Mouse (Mus musculus) C2C12 (cell line): Measurements from ENCODE around the gene Phf24. TPM values are rescaled to one million over a fixed set of nuclear protein-coding genes. Genes with fewer than 3 reads are reported as not detected.

Experiments
- H3K27me3 ChIP-seq: one replicate; pipeline ENCODE4 v1.6.1; 2011; ENCODE audit not compliant: control insufficient read depth, insufficient read depth, insufficient read length
- H3K36me3 ChIP-seq: one replicate; pipeline ENCODE4 v1.6.1; 2011; ENCODE audit not compliant: control insufficient read depth, insufficient read depth
- H3K4me3 ChIP-seq: one replicate; pipeline ENCODE4 v1.5.1; 2011; ENCODE audit warnings: mild to moderate bottlenecking, control low read depth; ENCODE audit not compliant: poor library complexity, insufficient read depth, severe bottlenecking
- H3K79me2 ChIP-seq: one replicate; pipeline ENCODE4 v1.6.1; 2011; ENCODE audit not compliant: control insufficient read depth, insufficient read depth
- H3K79me3 ChIP-seq: one replicate; pipeline ENCODE4 v1.6.1; 2011; ENCODE audit warnings: low read depth, control low read depth
- H3ac ChIP-seq: one replicate; pipeline ENCODE3; 2011; ENCODE audit warnings: low read depth; ENCODE audit not compliant: control insufficient read depth, insufficient read length
- CEBPB ChIP-seq: IDR thresholded peaks from one replicate; pipeline ENCODE4 v1.6.1; 2011; ENCODE audit warnings: low read depth, mild to moderate bottlenecking, control low read depth, moderate library complexity
- CTCF ChIP-seq: IDR thresholded peaks from one replicate; pipeline ENCODE4 v1.5.1; 2011; ENCODE audit not compliant: control insufficient read depth, insufficient read depth, insufficient read length
- FOSL1 ChIP-seq: IDR thresholded peaks from one replicate; pipeline ENCODE4 v1.8.0; 2011; ENCODE audit warnings: mild to moderate bottlenecking, low read length; ENCODE audit not compliant: poor library complexity, insufficient read depth, severe bottlenecking
- MAX ChIP-seq: IDR thresholded peaks from one replicate; pipeline ENCODE4 v1.6.1; 2011; ENCODE audit warnings: mild to moderate bottlenecking, control low read depth
- MYOD1 ChIP-seq: IDR thresholded peaks from one replicate; pipeline ENCODE4 v1.6.1; 2011; ENCODE audit warnings: low read depth; ENCODE audit not compliant: control insufficient read depth, insufficient read length
- MYOG ChIP-seq: IDR thresholded peaks from one replicate; pipeline ENCODE4 v1.6.1; 2011; ENCODE audit not compliant: control insufficient read depth, insufficient read length; ENCODE audit errors: extremely low read depth
- USF1 ChIP-seq: IDR thresholded peaks from one replicate; pipeline ENCODE4 v1.6.1; 2011; ENCODE audit warnings: low read depth, mild to moderate bottlenecking, control low read depth, moderate library complexity
- polyA plus RNA-seq: library from polyadenylated mRNA; unstranded; fragments of >200 nt; fragmentation: generic; extraction: Trizol; gene quantifications from one replicate; pipeline ENCODE4 v1.2.1, GENCODE M21; 2012; ENCODE audit warnings: missing spikeins

The Phf24 gene
- polyA plus RNA-seq, 1 experiment = not detected

GRCm38 (mm10) chr4:42880677-42880948 lies 35.8 kb upstream of the Phf24 start:
- Histone ChIP-seq H3K79me2 (no peaks in the 10 kb centered on the region), H3K79me3 (no peaks in the 10 kb centered on the region), H3K27me3 (peaks cover 22% of the 10 kb centered on the region), H3K36me3 (no peaks in the 10 kb centered on the region), H3K4me3 (no peak overlapping the region), H3ac (no peak overlapping the region)
- TF ChIP-seq MAX = no peak
- TF ChIP-seq FOSL1 = no peak
- no peak for TF ChIP-seq MYOD1
- TF ChIP-seq USF1 = no peak
- no peak for TF ChIP-seq MYOG
- no peak for TF ChIP-seq CEBPB
- TF ChIP-seq CTCF = no peak

DNA sequence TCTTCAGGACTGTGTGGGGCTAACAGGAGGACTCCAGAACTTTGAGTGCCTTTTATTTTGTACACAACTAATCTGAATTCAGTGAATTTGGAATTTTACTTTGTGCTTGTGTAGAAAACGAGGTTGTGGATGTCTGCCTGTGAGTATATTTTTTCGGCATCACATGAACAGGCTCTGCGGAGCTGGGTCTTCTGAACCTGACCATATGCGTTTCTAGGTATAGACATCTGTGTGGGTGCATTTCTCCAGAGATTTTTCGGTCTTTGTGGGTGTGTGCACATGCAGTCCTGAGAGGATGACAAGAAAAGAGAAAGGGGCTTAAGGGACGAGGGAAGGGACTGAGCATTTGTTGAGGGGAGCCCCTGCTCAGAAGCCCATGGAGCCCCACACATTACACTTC lies 29.5 kb upstream of the Phf24 start:
- Histone ChIP-seq H3K36me3 (no peaks in the 10 kb centered on the region), H3ac (no peak overlapping the region), H3K27me3 (peaks cover 9% of the 10 kb centered on the region), H3K4me3 (no peak overlapping the region), H3K79me3 (no peaks in the 10 kb centered on the region), H3K79me2 (no peaks in the 10 kb centered on the region)
- TF ChIP-seq CTCF = no peak
- TF ChIP-seq FOSL1 = no peak
- TF ChIP-seq CEBPB = no peak
- TF ChIP-seq MYOD1 = no peak
- TF ChIP-seq MYOG = no peak
- TF ChIP-seq MAX = no peak
- TF ChIP-seq USF1 = no peak

- Histone ChIP-seq H3K27me3 (peaks cover 13% of the 10 kb centered on the region), H3K79me2 (no peaks in the 10 kb centered on the region), H3ac (no peak overlapping the region), H3K79me3 (no peaks in the 10 kb centered on the region), H3K4me3 (no peak overlapping the region), H3K36me3 (no peaks in the 10 kb centered on the region)
- no peak for TF ChIP-seq MYOD1
- TF ChIP-seq MYOG = no peak
- no peak for TF ChIP-seq USF1
- TF ChIP-seq FOSL1 = no peak
- no peak for TF ChIP-seq CTCF
- TF ChIP-seq MAX = no peak
- TF ChIP-seq CEBPB = no peak
Measured at GRCm38 (mm10) chr4:42888806-42889205, 27.7 kb upstream of the Phf24 start.

DNA sequence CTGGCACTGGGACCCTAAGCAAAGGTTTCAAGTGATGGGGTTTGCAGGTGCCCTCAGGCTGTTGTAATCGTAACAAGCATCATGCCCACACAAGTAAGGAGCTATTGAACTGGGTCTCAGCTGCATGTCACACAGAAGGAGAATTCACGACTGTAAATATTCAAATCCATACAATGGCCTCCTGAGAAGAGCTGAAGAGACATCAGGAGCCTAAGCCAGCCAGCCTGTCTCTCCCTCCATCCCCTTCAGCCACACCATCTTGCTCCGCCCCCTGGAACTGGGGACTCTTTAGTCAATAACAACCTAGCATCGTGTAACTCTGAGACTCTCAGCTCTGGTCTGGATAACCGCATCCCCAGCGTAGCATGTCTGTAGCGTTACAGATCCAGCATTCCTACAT lies 25.3 kb upstream of the Phf24 start:
- Histone ChIP-seq H3K79me2 (no peaks in the 10 kb centered on the region), H3K36me3 (no peaks in the 10 kb centered on the region), H3K4me3 (no peak overlapping the region), H3ac (no peak overlapping the region), H3K79me3 (no peaks in the 10 kb centered on the region), H3K27me3 (peaks cover 8% of the 10 kb centered on the region)
- TF ChIP-seq USF1 = no peak
- TF ChIP-seq MYOG = no peak
- no peak for TF ChIP-seq MAX
- TF ChIP-seq MYOD1 = no peak
- no peak for TF ChIP-seq CTCF
- TF ChIP-seq FOSL1 = no peak
- TF ChIP-seq CEBPB = no peak

DNA sequence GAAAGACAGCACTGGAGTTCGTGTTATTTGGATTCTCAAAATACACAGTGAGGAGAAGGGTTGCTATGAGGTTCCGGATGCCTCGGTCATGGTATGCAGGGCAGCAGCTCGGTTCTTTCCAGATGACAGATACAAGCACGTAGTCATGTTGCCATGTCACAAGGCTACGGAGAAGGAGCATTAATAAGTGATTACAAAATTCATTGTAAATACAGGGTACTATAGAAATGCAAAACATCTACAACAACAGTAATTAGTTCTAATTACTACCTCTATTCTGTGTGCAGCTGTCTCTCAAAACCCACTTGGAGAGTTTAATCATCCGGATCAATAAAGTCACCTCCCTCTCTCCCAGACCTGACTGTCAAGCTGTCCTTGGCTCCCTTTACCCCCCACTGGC lies 21.3 kb upstream of the Phf24 start:
- H3K79me3 ChIP-seq = no peaks in the 10 kb centered on the region

GRCm38 (mm10) chr4:42898914-42899313 lies 17.5 kb upstream of the Phf24 start:
- Histone ChIP-seq H3ac (no peak overlapping the region), H3K4me3 (no peak overlapping the region), H3K27me3 (peaks cover 21% of the 10 kb centered on the region), H3K36me3 (no peaks in the 10 kb centered on the region), H3K79me3 (no peaks in the 10 kb centered on the region), H3K79me2 (no peaks in the 10 kb centered on the region)
- TF ChIP-seq FOSL1 = no peak
- TF ChIP-seq CTCF = no peak

More for the DNA sequence above, 21.3 kb upstream of the Phf24 start:
- TF ChIP-seq MAX = no peak
- no peak for TF ChIP-seq MYOD1
- TF ChIP-seq MYOG = no peak
- no peak for TF ChIP-seq FOSL1
- no peak for TF ChIP-seq CTCF
- no peak for TF ChIP-seq USF1
- TF ChIP-seq CEBPB = no peak
- Histone ChIP-seq H3ac (no peak overlapping the region), H3K4me3 (no peak overlapping the region), H3K79me2 (no peaks in the 10 kb centered on the region), H3K36me3 (no peaks in the 10 kb centered on the region), H3K27me3 (peaks cover 3% of the 10 kb centered on the region)
